Mouse (Mus musculus) embryonic fibroblast, embryonic 13.5 days (primary cell): ENCODE results near the gene Hk2. TPM values are rescaled to one million over a fixed set of nuclear protein-coding genes. Genes with fewer than 3 reads are reported as not detected.

Experiments used
- H3K27ac ChIP-seq: 2 replicates; pipeline ENCODE4 v1.5.1; 2012; ENCODE audit warnings: low read length, control low read depth, inconsistent platforms; ENCODE audit not compliant: insufficient read depth
- H3K4me1 ChIP-seq: 2 replicates; pipeline ENCODE4 v1.6.1; 2011; ENCODE audit warnings: low read length; ENCODE audit not compliant: control insufficient read depth, insufficient read depth
- H3K4me3 ChIP-seq: 2 replicates; pipeline ENCODE4 v1.5.1; 2011; ENCODE audit warnings: mild to moderate bottlenecking, control low read depth, low read length; ENCODE audit not compliant: insufficient read depth
- CTCF ChIP-seq: IDR thresholded peaks from 2 replicates; pipeline ENCODE4 v1.5.1; 2011; ENCODE audit warnings: mild to moderate bottlenecking, control low read depth, low read length, moderate library complexity, borderline replicate concordance; ENCODE audit not compliant: insufficient read depth
- POLR2A ChIP-seq: IDR thresholded peaks from 2 replicates; pipeline ENCODE4 v1.6.1; 2011; ENCODE audit warnings: low read depth, mild to moderate bottlenecking, control low read depth, low read length, moderate library complexity
- polyA plus RNA-seq: library from polyadenylated mRNA; stranded (reverse); fragments of >200 nt; gene quantifications from 2 replicates; pipeline ENCODE4 v1.2.4, GENCODE M21; 2011; ENCODE audit warnings: low read depth; ENCODE audit not compliant: missing spikeins, insufficient read length

Gene Hk2
- polyA plus RNA-seq, 1 experiment: 26.2 TPM

DNA sequence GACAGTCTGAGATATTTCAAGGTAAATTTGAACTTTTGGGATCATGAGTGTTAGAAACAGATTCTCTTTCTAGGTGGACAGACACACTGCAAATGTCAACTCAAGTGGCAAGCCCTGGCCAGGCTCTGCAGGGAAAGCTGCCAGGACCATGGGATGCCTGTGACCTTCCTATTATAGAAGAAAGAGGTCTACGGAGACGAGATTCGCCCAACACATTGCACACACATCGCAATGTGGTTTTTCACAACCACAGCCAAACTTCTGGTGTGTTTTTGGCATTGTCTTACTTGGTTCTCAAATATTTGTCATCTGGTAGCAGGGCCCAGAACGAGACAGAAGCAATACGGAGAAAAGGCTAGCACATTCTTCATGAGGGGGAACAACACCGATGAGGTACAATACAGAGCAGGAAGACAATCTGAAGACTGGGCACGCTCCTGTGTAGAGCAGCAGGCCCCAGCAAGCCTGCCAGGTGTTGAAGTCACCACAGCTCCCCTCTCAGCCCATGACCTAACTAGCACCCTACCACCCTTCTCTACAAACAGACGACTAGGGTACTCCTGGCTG, 26.1 kb downstream of the Hk2 start:
- peaks cover 8% of the 10 kb centered on the region; the same call in 1 of the 2 replicates for H3K4me1 ChIP-seq
- H3K27ac ChIP-seq: no peak overlapping the region
- TF ChIP-seq CTCF (no peak), POLR2A (no peak)
- H3K4me3 ChIP-seq: no peak overlapping the region

DNA sequence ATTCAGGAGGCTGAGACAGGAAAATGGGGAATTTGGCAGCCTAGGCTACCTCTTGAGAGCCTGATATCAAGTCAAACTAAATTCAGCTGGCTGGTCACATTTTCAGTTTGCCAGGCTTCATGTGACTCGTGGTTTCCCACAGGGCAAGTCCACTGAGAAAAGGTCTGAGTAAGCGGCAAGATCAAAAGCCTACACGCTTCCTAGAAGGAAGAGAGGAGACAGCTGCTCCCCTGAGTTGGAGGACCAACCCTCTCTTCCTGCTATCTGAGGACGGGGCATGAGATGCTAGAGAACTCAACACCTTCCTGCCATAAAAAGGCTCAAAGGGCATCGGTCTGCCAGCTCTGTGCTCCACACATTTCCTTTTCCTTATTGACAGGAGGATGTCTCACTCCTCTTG, 27.2 kb downstream of the Hk2 start:
- no peak for TF ChIP-seq POLR2A
- TF ChIP-seq CTCF: no peak
- Histone ChIP-seq H3K4me3 (no peak overlapping the region), H3K27ac (no peak overlapping the region), H3K4me1 (peaks cover 6% of the 10 kb centered on the region; the same call in 1 of the 2 replicates)

DNA sequence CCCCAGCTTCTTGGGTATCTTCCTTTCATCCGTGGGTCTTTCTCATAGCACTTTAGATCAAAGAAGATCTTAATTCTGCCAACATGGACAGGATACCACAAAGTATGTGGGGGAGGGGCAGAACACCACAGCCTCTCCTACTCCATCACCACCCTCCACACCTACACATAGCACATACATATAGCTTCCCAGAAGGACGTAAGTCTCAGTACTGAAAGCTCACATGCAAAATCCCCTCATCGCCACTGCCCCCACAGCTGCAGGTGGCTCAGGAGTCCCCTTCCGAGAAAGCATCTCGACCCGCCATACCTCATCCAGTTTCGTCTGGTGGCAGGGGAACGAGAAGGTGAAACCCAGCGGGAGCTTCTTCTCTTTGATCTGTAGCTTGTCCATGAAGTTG, 29.7 kb downstream of the Hk2 start:
- Histone ChIP-seq H3K27ac (no peak overlapping the region), H3K4me1 (0 out of 2 replicates have a peak, but pooled peaks cover 3% of the 10 kb centered on the region), H3K4me3 (no peak overlapping the region)
- TF ChIP-seq POLR2A: no peak
- no peak for TF ChIP-seq CTCF

DNA sequence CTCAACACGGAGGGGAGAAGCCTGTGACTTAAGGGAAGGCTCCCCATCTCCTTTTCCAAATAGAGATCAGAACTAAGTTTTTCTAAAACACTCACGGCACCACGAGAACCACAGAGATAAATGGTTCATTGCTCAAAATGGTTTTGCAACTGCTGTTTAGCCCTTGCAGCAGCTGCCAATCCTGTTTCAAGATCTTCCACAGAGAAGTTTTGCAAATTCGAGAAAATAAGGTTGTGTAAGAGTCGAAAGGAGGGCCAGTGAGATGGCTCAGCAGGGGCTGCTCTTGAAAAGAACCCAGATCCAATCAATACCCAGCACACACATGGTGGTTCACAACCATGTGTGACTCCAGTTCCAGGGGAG, 32.8 kb downstream of the Hk2 start:
- TF ChIP-seq CTCF (no peak), POLR2A (no peak)
- Histone ChIP-seq H3K4me1 (no peaks in the 10 kb centered on the region), H3K27ac (no peak overlapping the region), H3K4me3 (no peak overlapping the region)

DNA sequence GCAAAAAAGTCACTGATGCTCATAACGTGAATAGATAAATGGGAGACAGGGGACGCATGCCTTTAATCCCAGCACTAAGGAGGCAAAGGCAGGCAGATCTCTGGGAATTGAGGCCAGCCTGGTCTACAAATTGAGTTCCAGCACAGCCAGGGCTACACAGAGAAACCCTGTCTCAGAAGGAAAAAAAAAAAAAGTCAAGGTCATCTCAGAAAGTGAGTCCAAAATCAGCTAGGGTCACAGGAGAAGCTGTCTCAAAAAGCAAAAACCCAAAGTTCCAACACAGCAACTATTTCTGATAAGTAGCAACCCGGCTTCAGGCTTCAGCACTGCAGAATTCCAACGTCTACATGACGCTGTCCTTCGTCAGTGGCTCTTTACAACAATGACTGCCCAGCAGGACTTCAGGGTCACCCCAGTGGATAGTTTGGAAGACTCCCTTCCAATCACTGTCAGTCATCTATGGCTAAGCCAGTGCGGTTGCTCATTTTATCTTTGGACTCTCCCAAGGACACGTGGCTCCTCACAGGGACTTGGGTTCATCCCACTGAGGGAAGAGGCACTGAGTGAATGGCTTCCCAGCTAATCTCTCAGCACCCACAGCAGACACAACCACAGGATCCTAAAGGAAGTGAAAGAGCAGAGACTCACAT, 33.3 kb downstream of the Hk2 start:
- TF ChIP-seq POLR2A (no peak), CTCF (no peak)
- Histone ChIP-seq H3K4me3 (no peak overlapping the region), H3K27ac (no peak overlapping the region), H3K4me1 (no peaks in the 10 kb centered on the region)

DNA sequence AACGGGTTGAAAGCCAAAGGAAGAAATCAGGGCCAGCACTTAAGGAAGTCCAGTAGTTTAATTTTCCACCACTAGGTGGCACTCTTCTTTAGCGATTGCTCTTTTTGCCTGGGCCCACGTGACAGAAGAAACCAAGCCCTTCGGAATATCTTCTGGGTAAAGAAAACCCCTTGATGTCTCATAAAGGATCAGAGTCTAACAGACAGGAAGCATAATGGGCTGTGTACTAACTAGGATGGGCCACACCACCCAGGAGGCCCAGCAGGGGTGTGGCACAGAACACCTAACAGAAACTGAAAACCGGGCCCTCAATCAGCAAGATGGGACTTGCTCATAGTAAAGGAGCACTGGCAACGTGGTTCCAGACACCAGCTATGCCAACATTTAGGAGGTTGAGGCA, 34.0 kb downstream of the Hk2 start:
- H3K4me3 ChIP-seq: no peak overlapping the region
- TF ChIP-seq POLR2A: no peak
- TF ChIP-seq CTCF: no peak
- no peaks in the 10 kb centered on the region for H3K4me1 ChIP-seq
- H3K27ac ChIP-seq: no peak overlapping the region

DNA sequence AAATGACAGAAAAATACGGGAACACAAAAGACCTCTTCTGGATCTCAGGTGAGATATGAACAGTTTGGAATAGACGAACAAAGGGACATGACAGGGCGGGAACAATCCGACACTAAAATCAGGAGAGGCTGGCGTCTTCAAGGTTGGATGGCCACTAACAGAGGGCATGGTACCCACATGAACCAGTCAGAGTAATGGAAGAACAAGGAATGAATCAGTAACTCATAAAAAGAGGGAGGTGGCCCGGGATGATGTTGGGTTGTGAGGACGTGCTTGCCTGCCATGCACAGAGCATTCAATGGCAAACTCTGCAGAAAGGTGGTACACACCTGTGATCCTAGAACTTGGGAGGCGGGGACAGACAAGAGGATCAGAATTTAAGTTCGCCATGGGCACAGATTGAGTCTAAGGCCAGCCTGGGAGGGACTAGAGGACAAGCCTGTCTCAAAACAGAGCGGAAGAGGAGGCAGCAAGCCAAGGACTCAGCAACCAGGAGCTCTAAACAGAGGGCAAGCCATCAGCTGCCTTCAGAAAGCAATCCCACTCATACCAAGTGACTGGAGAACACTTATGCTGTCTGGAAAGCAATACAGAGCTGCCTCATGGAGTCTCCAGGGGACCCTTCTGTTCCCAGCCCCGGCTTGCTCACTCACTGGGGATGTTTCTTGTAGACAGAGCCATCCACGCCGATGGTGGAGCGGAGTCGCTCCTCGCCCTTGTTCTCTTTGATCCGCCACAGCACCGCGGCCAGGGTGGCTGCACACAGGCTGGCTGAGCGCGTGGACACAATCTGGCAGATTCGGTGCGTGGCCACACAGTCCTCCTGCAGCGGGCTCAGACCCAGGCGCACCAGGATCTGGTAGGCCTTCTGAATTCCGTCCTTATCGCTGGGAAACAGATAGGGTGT, 36.4 kb downstream of the Hk2 start:
- no peak overlapping the region for H3K27ac ChIP-seq
- TF ChIP-seq POLR2A (no peak), CTCF (no peak)
- no peaks in the 10 kb centered on the region for H3K4me1 ChIP-seq
- no peak overlapping the region for H3K4me3 ChIP-seq

DNA sequence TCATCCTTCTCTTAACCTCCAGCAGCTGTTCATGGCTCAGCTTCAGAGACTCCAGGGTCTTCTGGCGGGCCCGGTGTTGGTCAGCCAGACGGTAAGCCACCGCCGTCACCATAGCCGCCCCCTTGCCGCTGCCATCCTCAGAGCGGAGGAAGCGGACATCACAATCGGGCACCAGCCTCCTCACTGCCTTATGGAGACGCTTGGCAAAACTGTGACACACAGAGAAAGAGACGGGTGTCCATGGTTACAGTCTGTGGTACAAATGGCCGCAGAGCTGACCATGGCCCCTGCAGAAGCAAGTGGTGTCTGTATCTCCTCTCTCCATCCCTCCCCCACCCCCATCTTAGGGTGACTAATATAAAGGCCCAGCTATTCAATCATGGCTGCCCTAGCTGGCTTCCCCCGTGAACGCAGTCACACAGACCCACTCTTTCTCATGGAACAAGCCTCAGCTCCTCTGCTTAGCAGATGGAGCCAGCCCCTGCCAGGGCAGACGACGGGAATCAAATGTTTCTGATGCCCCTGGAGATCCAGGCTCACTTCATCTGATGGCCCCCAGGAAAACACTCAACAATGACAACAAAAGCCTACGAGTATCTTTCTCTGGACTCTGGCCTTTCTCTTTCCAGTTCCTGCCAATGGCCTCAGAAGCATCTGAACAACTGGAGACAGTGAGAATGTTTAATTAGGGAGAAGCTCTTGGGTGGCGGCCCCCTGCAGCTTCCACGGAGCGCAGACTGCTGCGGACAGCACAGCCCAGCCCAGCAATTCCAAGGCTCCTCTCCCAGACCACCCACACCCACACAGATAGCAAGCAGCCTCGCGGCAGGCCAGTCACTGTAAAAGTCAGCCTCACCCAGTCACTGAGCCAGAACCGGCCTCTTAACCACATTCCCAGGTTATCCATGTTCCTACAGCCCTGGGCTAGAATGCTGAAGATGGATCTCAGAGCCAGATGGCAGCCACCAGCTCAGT, 37.3 kb downstream of the Hk2 start:
- TF ChIP-seq CTCF (no peak), POLR2A (no peak)
- no peak overlapping the region for H3K27ac ChIP-seq
- H3K4me1 ChIP-seq: no peaks in the 10 kb centered on the region
- no peak overlapping the region for H3K4me3 ChIP-seq

DNA sequence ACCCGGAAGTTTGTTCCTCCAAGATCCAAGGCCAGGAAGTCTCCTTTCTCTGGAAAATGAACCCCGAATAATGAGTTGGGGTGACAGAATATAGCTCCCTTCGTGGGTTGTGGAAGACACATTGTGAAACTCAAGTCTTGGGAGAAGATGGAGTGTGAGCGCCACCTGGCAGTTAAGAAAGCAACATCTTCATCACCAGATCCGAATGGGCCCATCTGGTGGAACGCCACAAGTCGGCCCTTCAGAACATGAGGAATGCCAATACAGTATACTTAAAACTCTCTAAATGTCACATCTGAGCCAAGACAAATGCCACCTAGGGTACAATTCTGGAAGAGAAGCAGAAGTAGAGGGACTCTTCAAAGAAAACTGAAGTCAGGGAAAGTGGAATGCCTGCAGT, 38.9 kb downstream of the Hk2 start:
- Histone ChIP-seq H3K27ac (no peak overlapping the region), H3K4me1 (no peaks in the 10 kb centered on the region), H3K4me3 (no peak overlapping the region)
- TF ChIP-seq CTCF (no peak), POLR2A (no peak)
